In the genomic region with DNA sequence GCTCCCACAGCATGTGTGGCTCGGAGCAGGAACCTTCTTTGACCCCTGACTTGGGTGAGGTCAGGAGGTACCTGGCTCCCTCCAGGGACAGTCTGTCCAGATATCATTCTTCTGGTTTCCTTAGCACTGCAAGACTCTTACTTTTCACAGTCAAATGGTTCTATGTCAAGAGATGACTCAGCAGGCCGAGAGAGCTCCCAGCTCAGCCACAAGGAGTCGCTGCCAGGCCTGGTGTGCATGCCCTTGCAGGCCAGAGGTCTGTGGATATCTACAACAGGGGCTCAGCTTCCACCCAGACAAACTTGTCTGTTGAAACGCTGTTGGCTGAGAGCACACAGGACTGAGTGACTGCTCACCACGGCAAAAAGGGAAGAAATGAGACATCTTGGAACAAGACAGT, we compare ENCODE assay signal across 9 mouse cellular contexts. TPM values are rescaled to one million over a fixed set of nuclear protein-coding genes. Genes with fewer than 3 reads are reported as not detected.
A peak's percentile ranks its signal among the peaks of the same experiment; 100 is the strongest.
DNase-seq lines count a peak whose midpoint lies in the region; TF ChIP-seq lines count a peak whose summit lies in the region.
"Had no signal": no experiment of that assay in that cellular context is flagged by ENCODE, and none has a peak within 500 bp of the region (broad histone marks: within the 10 kb centered on the region; RNA-seq: fewer than 3 reads in every experiment).

No protein-coding gene starts in this region.

- H3K4me1 ChIP-seq in cortical plate, adult 2 months (ENCODE audit: control insufficient read depth, insufficient read depth, low read length), result no peaks in the 10 kb centered on the region

- no peak overlapping the region for H3K27ac ChIP-seq in layer of hippocampus, adult 2 months
- no peak overlapping the region for H3K27ac ChIP-seq in cortical plate, adult 2 months (ENCODE audit: insufficient read depth, low read length)

- DNase-seq in layer of hippocampus, adult 2 months (ENCODE audit: low spot score in 2 of 2), result no peak
- DNase-seq in layer of hippocampus, adult 9-11 months, result no peak
- DNase-seq in MN1 (ENCODE audit: low spot score), result peak; percentile 81
- peak; percentile 65 to 73 for DNase-seq in kidney, postnatal 25 days
- peak; percentile 15 to 68 for DNase-seq in spleen, postnatal 10 days (ENCODE audit: low spot score in 2 of 2)
- DNase-seq in left cerebral cortex, adult 11 months (ENCODE audit: low spot score), result no peak
- DNase-seq in right cerebral cortex, postnatal 36 days (ENCODE audit: low spot score in 2 of 2), result no peak

- no peak for TF ChIP-seq POLR2A in cortical plate, adult 2 months (IDR thresholded peaks at IDR 0.05; ENCODE audit: extremely low read depth, insufficient read depth, low read length)

- H3K4me3 ChIP-seq in layer of hippocampus, adult 2 months, result no peak overlapping the region
- no peak overlapping the region for H3K4me3 ChIP-seq in cortical plate, adult 2 months (ENCODE audit: insufficient read depth, low read length)
- H3K4me3 ChIP-seq: megakaryocyte, embryonic 14.5 days had no signal

- peak; percentile 74 for TF ChIP-seq CTCF in layer of hippocampus, adult 2 months (conservative IDR thresholded peaks at IDR 0.05)
- peak; percentile 44 for TF ChIP-seq CTCF in cortical plate, adult 2 months (IDR thresholded peaks at IDR 0.05; ENCODE audit: extremely low read depth, insufficient read depth, low read length)

RNA-seq across cellular contexts. Expression of a gene that starts 20.9 kb away (rescaled TPM):
- 1 to 10 TPM; 2.9 TPM for total RNA-seq in layer of hippocampus, adult 2 months (2021)
- polyA plus RNA-seq in cortical plate, adult 2 months (2012; rRNA removed), result 5.1 and 6.1 TPM in 2 replicates

RNA-seq across cellular contexts. Expression of a gene that starts 30.1 kb away (rescaled TPM):
- 100 to 1,000 TPM; 456 to 474 TPM for total RNA-seq in layer of hippocampus, adult 2 months (2021)
- 303 and 315 TPM in 2 replicates for polyA plus RNA-seq in cortical plate, adult 2 months (2012; rRNA removed)

RNA-seq across cellular contexts. Expression of a gene that starts 48.1 kb away (rescaled TPM):
- not detected for total RNA-seq in layer of hippocampus, adult 2 months (2021)
- polyA plus RNA-seq in cortical plate, adult 2 months (2012; rRNA removed), result not detected in 2 replicates

Comparison
In these comparisons a context has a peak if more than half of its experiments do, and no peak if none do; other contexts are left out.
1. DNase-seq: peak in MN1 (single experiment), kidney, postnatal 25 days (2 of 2) and spleen, postnatal 10 days (2 of 2); none in layer of hippocampus, adult 2 months (0 of 2), layer of hippocampus, adult 9-11 months (single experiment), left cerebral cortex, adult 11 months (single experiment) and right cerebral cortex, postnatal 36 days (0 of 2).